Mouse (Mus musculus) forebrain, postnatal 0 days (tissue): ENCODE measurements at regions not wholly inside any gene's neighbourhood (a gene's known extent, or its start where the extent isn't known, plus 50 kb on each side); places are given as distances from the start of the nearest gene placed in this dataset.
"Not testable (repeated sequence)": the region's sequence is repeated elsewhere in the genome, so short reads cannot be mapped to it uniquely, and the experiment has no call there.

Source experiments
- ATAC-seq: fragments of 200-750 bp; cut with Nextera tagmentation; 2 replicates; pipeline ENCODE4 v1.8.0; 2017; ENCODE audit warnings: mild to moderate bottlenecking, moderate library complexity
- DNase-seq: peaks from one replicate; pipeline ENCODE4 v3.0.0-alpha.2; 2015
- H3K27ac ChIP-seq: fragments of 300-500 bp; sonication (generic); 2 replicates; pipeline ENCODE4 v1.5.1; 2014; ENCODE audit warnings: low read depth, mild to moderate bottlenecking, antibody characterized with exemption, low read length, moderate library complexity, mixed read lengths
- H3K27me3 ChIP-seq: fragments of 300-500 bp; sonication (generic); 2 replicates; pipeline ENCODE4 v1.6.1; 2014; ENCODE audit warnings: mild to moderate bottlenecking, low read length, mixed read lengths; ENCODE audit not compliant: insufficient read depth
- H3K36me3 ChIP-seq: fragments of 300-500 bp; sonication (generic); 2 replicates; pipeline ENCODE4 v1.6.1; 2014; ENCODE audit warnings: mild to moderate bottlenecking, moderate library complexity; ENCODE audit not compliant: insufficient read depth
- H3K4me1 ChIP-seq: fragments of 300-500 bp; sonication (generic); 2 replicates; pipeline ENCODE4 v1.6.1; 2014; ENCODE audit warnings: antibody characterized with exemption; ENCODE audit not compliant: insufficient read depth
- H3K4me2 ChIP-seq: fragments of 300-500 bp; sonication (generic); 2 replicates; pipeline ENCODE4 v1.6.1; 2014; ENCODE audit warnings: low read depth, mild to moderate bottlenecking, moderate library complexity
- H3K4me3 ChIP-seq: fragments of 300-500 bp; sonication (generic); 2 replicates; pipeline ENCODE4 v1.5.1; 2014; ENCODE audit warnings: low read depth, low read length, mixed read lengths
- H3K9ac ChIP-seq: fragments of 300-500 bp; sonication (generic); 2 replicates; pipeline ENCODE4 v1.6.1; 2014; ENCODE audit warnings: mild to moderate bottlenecking
- H3K9me3 ChIP-seq: fragments of 300-500 bp; sonication (generic); 2 replicates; pipeline ENCODE4 v1.6.1; 2016; ENCODE audit warnings: low read length
- CTCF ChIP-seq: sonication (generic); IDR thresholded peaks from 2 replicates; pipeline ENCODE4 v1.5.1; 2016; ENCODE audit warnings: antibody characterized with exemption, control low read depth, low read depth
- WGBS: fragments of 180-500 bp; shearing (Covaris S2); extraction: QIAGEN DNeasy Blood & Tissue Kit; methylation state at CpG from one replicate; pipeline ENCODE4 v1.1.7; 2014; 5-methylcytosine and 5-hydroxymethylcytosine counted together

- no peak for DNase-seq
- Histone ChIP-seq H3K9me3 (no peaks in the 10 kb centered on the region), H3K4me1 (no peaks in the 10 kb centered on the region), H3K27ac (no peak overlapping the region), H3K36me3 (no peaks in the 10 kb centered on the region), H3K4me3 (no peak overlapping the region), H3K9ac (no peak overlapping the region), H3K27me3 (no peaks in the 10 kb centered on the region), H3K4me2 (no peak overlapping the region)
- ATAC-seq: no peak
- WGBS: 93% methylated on average over 9 of the region's 9 CpGs
- no peak for TF ChIP-seq CTCF
Observed at GRCm38 (mm10) chr10:117451396-117452185, 71.8 kb upstream of the Cpsf6 start.

GRCm38 (mm10) chr10:117450631-117451030, 70.8 kb upstream of the Cpsf6 start:
- Histone ChIP-seq H3K36me3 (no peaks in the 10 kb centered on the region), H3K4me1 (no peaks in the 10 kb centered on the region), H3K4me2 (no peak overlapping the region), H3K27me3 (no peaks in the 10 kb centered on the region), H3K4me3 (no peak overlapping the region), H3K27ac (no peak overlapping the region), H3K9ac (no peak overlapping the region), H3K9me3 (no peaks in the 10 kb centered on the region)
- no peak for DNase-seq
- no peak for TF ChIP-seq CTCF
- ATAC-seq: no peak
- 96% methylated on average over 4 of the region's 4 CpGs for WGBS

- H3K9me3 ChIP-seq: no peaks in the 10 kb centered on the region
- ATAC-seq: no peak
- H3K36me3 ChIP-seq: no peaks in the 10 kb centered on the region
- no peak overlapping the region for H3K9ac ChIP-seq
- no peak for TF ChIP-seq CTCF
- no peak for DNase-seq
- 59% methylated on average over 1 of the region's 1 CpGs for WGBS
- no peak overlapping the region for H3K4me2 ChIP-seq
- no peak overlapping the region for H3K27ac ChIP-seq
- no peak overlapping the region for H3K4me3 ChIP-seq
- H3K27me3 ChIP-seq: no peaks in the 10 kb centered on the region
- no peaks in the 10 kb centered on the region for H3K4me1 ChIP-seq
Observed at GRCm38 (mm10) chr10:117450240-117450569, 70.4 kb upstream of the Cpsf6 start.

GRCm38 (mm10) chr10:117449416-117450239, 69.8 kb upstream of the Cpsf6 start:
- no peaks in the 10 kb centered on the region for H3K36me3 ChIP-seq
- no peaks in the 10 kb centered on the region for H3K4me1 ChIP-seq
- DNase-seq (no peak), ATAC-seq (no peak)
- no peak overlapping the region for H3K9ac ChIP-seq
- H3K27ac ChIP-seq: no peak overlapping the region
- whole genome bisulfite sequencing: 86% methylated on average over 3 of the region's 3 CpGs
- no peak for TF ChIP-seq CTCF
- no peaks in the 10 kb centered on the region for H3K9me3 ChIP-seq
- no peak overlapping the region for H3K4me3 ChIP-seq
- H3K4me2 ChIP-seq: no peak overlapping the region
- no peaks in the 10 kb centered on the region for H3K27me3 ChIP-seq

GRCm38 (mm10) chr10:117448783-117449182, 69.0 kb upstream of the Cpsf6 start:
- not testable (repeated sequence) for DNase-seq, H3K4me1 ChIP-seq

GRCm38 (mm10) chr10:117447626-117448025, 67.8 kb upstream of the Cpsf6 start:
- no peak for DNase-seq
- WGBS: 95% methylated on average over 8 of the region's 8 CpGs
- no peak overlapping the region for H3K4me2 ChIP-seq
- no peaks in the 10 kb centered on the region for H3K27me3 ChIP-seq
- H3K4me1 ChIP-seq: no peaks in the 10 kb centered on the region
- ATAC-seq: no peak
- H3K27ac ChIP-seq: no peak overlapping the region
- no peaks in the 10 kb centered on the region for H3K9me3 ChIP-seq
- no peak overlapping the region for H3K9ac ChIP-seq
- H3K4me3 ChIP-seq: no peak overlapping the region
- no peak for TF ChIP-seq CTCF
- H3K36me3 ChIP-seq: no peaks in the 10 kb centered on the region

More at GRCm38 (mm10) chr10:117448783-117449182, 69.0 kb upstream of the Cpsf6 start:
- not testable (repeated sequence) for ATAC-seq, H3K36me3 ChIP-seq, H3K9ac ChIP-seq, H3K4me3 ChIP-seq, H3K27ac ChIP-seq, H3K9me3 ChIP-seq, H3K27me3 ChIP-seq, H3K4me2 ChIP-seq
- WGBS: 98% methylated on average over 3 of the region's 3 CpGs

GRCm38 (mm10) chr10:117447206-117447605, 67.4 kb upstream of the Cpsf6 start:
- no peak for DNase-seq
- H3K4me3 ChIP-seq: no peak overlapping the region
- 79% methylated on average over 8 of the region's 8 CpGs for WGBS
- no peak for TF ChIP-seq CTCF
- no peak overlapping the region for H3K9ac ChIP-seq
- ATAC-seq: no peak
- no peak overlapping the region for H3K4me2 ChIP-seq
- H3K4me1 ChIP-seq: no peaks in the 10 kb centered on the region
- H3K27me3 ChIP-seq: no peaks in the 10 kb centered on the region
- no peak overlapping the region for H3K27ac ChIP-seq
- no peaks in the 10 kb centered on the region for H3K9me3 ChIP-seq
- H3K36me3 ChIP-seq: no peaks in the 10 kb centered on the region
